Mouse (Mus musculus) myocyte (in vitro differentiated cells): ENCODE results near the gene Tmf1. TPM values are rescaled to one million over a fixed set of nuclear protein-coding genes. Genes with fewer than 3 reads are reported as not detected.

ENCODE experiments used
- H3K27me3 ChIP-seq: one replicate; pipeline ENCODE4 v1.6.1; 2011; ENCODE audit not compliant: control insufficient read depth, insufficient read depth, insufficient read length
- H3K36me3 ChIP-seq: one replicate; pipeline ENCODE4 v1.6.1; 2011; ENCODE audit not compliant: control insufficient read depth, insufficient read depth
- H3K4me2 ChIP-seq: one replicate; pipeline ENCODE4 v1.6.1; 2011; ENCODE audit warnings: low read depth, control low read depth
- H3K4me3 ChIP-seq: one replicate; pipeline ENCODE4 v1.5.1; 2011; ENCODE audit warnings: mild to moderate bottlenecking, control low read depth, moderate library complexity
- H3K79me2 ChIP-seq: one replicate; pipeline ENCODE4 v1.6.1; 2011; ENCODE audit not compliant: control insufficient read depth, insufficient read depth
- H3ac ChIP-seq: one replicate; pipeline ENCODE4 v1.6.1; 2011; ENCODE audit not compliant: control insufficient read depth, insufficient read length
- CEBPB ChIP-seq: IDR thresholded peaks from 2 replicates; pipeline ENCODE4 v1.6.1; 2011; ENCODE audit warnings: mild to moderate bottlenecking, moderate library complexity; ENCODE audit not compliant: poor library complexity, insufficient read depth, severe bottlenecking
- E2F4 ChIP-seq: IDR thresholded peaks from one replicate; pipeline ENCODE4 v1.6.1; 2011; ENCODE audit warnings: mild to moderate bottlenecking, control low read depth, moderate library complexity; ENCODE audit not compliant: insufficient read depth
- MAX ChIP-seq: IDR thresholded peaks from one replicate; pipeline ENCODE4 v1.6.1; 2011; ENCODE audit warnings: low read depth, mild to moderate bottlenecking, control low read depth
- MYOD1 ChIP-seq, 3 experiments: IDR thresholded peaks; one replicate each; pipeline ENCODE4 v1.6.1; 2011; ENCODE audit warnings: control low read depth in 2 of 3, low read depth in 2 of 3, mild to moderate bottlenecking in 2 of 3, moderate library complexity in 1 of 3; ENCODE audit not compliant: insufficient read length in 2 of 3, control insufficient read depth in 1 of 3
- MYOG ChIP-seq, 3 experiments: IDR thresholded peaks; one replicate each; pipeline ENCODE4 v1.6.1; 2011; ENCODE audit warnings: control low read depth in 2 of 3, low read depth in 2 of 3, mild to moderate bottlenecking in 2 of 3; ENCODE audit not compliant: insufficient read length in 2 of 3, control insufficient read depth in 1 of 3, insufficient read depth in 1 of 3
- POLR2A ChIP-seq: IDR thresholded peaks from one replicate; pipeline ENCODE4 v1.6.1; 2011; ENCODE audit warnings: low read depth, mild to moderate bottlenecking, control low read depth, moderate library complexity; ENCODE audit not compliant: insufficient read length
- POLR2AphosphoS2 ChIP-seq: IDR thresholded peaks from one replicate; pipeline ENCODE4 v1.6.1; 2011; ENCODE audit warnings: low read depth, control low read depth; ENCODE audit not compliant: insufficient read length
- REST ChIP-seq: IDR thresholded peaks from one replicate; pipeline ENCODE4 v1.6.1; 2011; ENCODE audit warnings: mild to moderate bottlenecking, control low read depth, moderate library complexity; ENCODE audit not compliant: insufficient read depth, insufficient read length
- SRF ChIP-seq: IDR thresholded peaks from one replicate; pipeline ENCODE4 v1.6.1; 2011; ENCODE audit warnings: low read depth; ENCODE audit not compliant: control insufficient read depth, insufficient read length
- TCF12 ChIP-seq: IDR thresholded peaks from one replicate; pipeline ENCODE4 v1.6.1; 2011; ENCODE audit warnings: mild to moderate bottlenecking, control low read depth; ENCODE audit not compliant: poor library complexity, insufficient read depth, severe bottlenecking
- TCF3 ChIP-seq: IDR thresholded peaks from one replicate; pipeline ENCODE4 v1.6.1; 2011; ENCODE audit warnings: low read depth, control low read depth; ENCODE audit not compliant: insufficient read length
- USF1 ChIP-seq: IDR thresholded peaks from one replicate; pipeline ENCODE4 v1.6.1; 2011; ENCODE audit warnings: low read depth, mild to moderate bottlenecking, control low read depth, moderate library complexity
- polyA plus RNA-seq: library from polyadenylated mRNA; unstranded; fragments of >200 nt; fragmentation: generic; extraction: Trizol; gene quantifications from one replicate; pipeline ENCODE4 v1.2.1, GENCODE M21; 2012; ENCODE audit warnings: missing spikeins

Tmf1 gene
- polyA plus RNA-seq, result 11.7 TPM

DNA sequence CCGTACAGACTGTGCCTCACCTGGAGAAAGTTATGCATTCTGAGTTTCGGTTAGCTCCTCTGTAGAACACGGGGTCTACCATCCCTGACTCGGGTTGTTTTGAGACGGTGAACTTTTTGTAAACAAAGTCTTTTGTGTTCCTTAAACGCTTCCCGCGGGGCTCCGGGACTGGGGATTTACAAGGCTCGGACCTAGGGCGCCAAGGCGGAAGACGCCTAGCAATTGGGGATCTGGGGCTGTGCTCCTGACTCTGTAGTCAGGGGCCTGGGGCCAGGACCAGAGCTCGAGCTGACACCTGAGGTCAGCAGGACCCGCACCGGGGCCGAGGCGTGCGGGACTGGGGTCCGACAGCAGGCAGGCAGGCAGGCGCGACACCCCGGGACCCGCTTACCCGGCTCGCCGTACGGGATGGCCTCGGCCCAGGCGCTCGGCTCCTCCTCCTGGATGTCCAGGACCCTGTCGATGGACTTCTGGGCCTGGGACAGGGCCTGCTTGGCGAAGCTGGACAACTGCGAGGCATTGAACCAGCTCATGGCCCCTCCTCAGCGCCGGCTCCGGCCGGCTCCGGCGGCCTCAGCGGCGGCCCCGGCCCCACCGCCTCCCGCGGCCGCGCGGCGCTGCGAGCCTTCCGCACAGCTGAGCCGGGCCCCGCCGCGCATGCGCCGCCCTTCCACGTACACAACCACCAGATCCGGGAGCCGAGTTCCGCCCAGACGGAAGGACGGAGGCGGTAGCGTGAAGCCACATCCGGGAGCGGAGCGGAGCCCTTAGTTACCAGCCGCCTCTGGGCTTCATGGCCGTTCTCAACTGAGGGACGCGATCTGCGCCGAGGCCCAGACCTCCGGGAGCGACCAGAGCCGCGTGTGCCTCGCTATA lies at the start of gene Tmf1:
Gene Tmf1, minus strand, starts transcription at position 632 of the 876 bp plus-strand sequence.
- peak within 1 kb of the TSS; percentile 62 for H3ac ChIP-seq
- peak within 1 kb of the TSS; percentile 79 for H3K4me3 ChIP-seq
- H3K36me3 ChIP-seq, result peaks cover 31% of the 10 kb centered on the region
- TF ChIP-seq TCF12, result no peak
- peak; percentile 88 for TF ChIP-seq POLR2AphosphoS2
- peak; percentile 81 for TF ChIP-seq POLR2A
- TF ChIP-seq MYOD1 (IDR thresholded peaks at IDR 0.05; ENCODE audit: control insufficient read depth in 1 of 3, insufficient read length in 2 of 3, low read depth in 2 of 3), result peak in 2 of 3 experiments; percentile 2 to 41
- TF ChIP-seq MYOG (IDR thresholded peaks at IDR 0.05; ENCODE audit: control insufficient read depth in 1 of 3, insufficient read depth in 1 of 3, insufficient read length in 2 of 3, low read depth in 2 of 3), result peak in 1 of 3 experiments; percentile 42
- no peaks in the 10 kb centered on the region for H3K27me3 ChIP-seq
- peaks cover 48% of the 10 kb centered on the region for H3K79me2 ChIP-seq
- H3K4me2 ChIP-seq, result peak within 1 kb of the TSS; percentile 78

DNA sequence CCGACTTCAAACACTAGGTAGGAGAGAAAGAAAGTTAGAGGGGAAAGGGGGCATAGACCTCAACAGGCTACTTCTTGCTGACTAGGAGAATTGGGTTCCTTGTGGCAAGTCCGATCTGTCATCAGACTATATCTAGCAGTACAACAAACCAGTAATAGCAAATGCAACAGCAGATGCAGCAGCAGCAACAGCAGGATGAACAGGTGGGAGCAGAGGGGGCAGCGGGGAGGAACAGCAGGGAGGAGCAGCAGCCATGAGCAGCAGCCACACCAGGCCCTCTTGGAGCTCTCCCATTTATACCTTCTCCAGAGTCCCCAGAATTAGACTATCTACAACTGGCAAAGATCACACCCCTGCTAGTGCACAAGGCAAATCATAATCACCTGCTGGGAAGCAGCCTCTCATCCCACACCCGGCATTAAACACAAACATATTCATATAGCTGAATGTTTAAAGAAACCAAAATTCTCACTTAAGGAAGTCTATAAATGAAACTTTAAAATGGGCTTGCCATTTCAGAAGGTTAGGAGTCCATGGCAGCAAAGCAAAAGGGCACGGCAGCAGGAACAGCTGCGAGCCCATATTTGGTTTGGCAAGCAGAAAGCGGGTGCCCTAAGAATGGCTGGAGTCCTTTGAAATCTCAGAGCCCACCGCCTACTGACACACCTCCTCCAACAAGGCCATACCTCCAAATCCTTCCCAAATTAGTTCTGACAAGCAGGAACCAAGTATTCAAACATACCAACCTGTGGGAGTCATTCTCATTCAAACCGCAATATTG lies 48.3 kb upstream of the Tmf1 start:
- Histone ChIP-seq H3K36me3 (peaks cover 51% of the 10 kb centered on the region), H3K4me3 (no peak overlapping the region), H3K4me2 (no peak overlapping the region), H3K79me2 (peaks cover 62% of the 10 kb centered on the region), H3K27me3 (no peaks in the 10 kb centered on the region), H3ac (no peak overlapping the region)
- TF ChIP-seq POLR2A, result peak; percentile 26
- no peak for TF ChIP-seq MAX
- no peak for TF ChIP-seq REST
- peak; percentile 97 for TF ChIP-seq TCF3
- TF ChIP-seq POLR2AphosphoS2, result peak; percentile 19
- TF ChIP-seq SRF, result no peak
- TF ChIP-seq USF1, result no peak
- no peak for TF ChIP-seq E2F4
- TF ChIP-seq MYOD1 (IDR thresholded peaks at IDR 0.05; ENCODE audit: control insufficient read depth in 1 of 3, insufficient read length in 2 of 3, low read depth in 2 of 3), result peak; percentile 95 to 99 (median 97)
- TF ChIP-seq MYOG (IDR thresholded peaks at IDR 0.05; ENCODE audit: control insufficient read depth in 1 of 3, insufficient read depth in 1 of 3, insufficient read length in 2 of 3, low read depth in 2 of 3), result peak; percentile 94 to 99 (median 98)
- TF ChIP-seq TCF12, result peak; percentile 94
- TF ChIP-seq CEBPB, result no peak

DNA sequence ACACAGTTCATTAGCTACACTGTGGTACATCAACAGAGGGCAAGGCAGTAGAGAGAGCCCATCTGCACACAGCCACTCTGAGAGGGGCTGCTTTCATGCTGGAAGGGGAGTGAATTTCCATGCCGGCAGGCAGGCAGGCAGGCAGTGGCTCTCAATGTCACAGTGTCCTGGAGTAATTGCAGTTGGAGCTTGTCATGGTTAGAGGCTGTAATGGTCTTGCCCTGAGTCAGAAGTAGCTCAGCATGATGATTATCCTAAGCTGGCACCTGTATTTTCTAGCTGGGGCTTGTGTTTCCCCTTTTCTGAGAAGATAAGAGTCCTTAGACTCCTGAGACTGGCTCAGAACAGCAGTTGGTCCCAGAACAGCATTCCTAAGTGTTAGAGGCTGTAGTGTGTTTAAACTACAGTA lies 47.2 kb upstream of the Tmf1 start:
- peaks cover 40% of the 10 kb centered on the region for H3K36me3 ChIP-seq
- peaks cover 62% of the 10 kb centered on the region for H3K79me2 ChIP-seq
- no peak for TF ChIP-seq CEBPB
- peak; percentile 25 for TF ChIP-seq POLR2A
- TF ChIP-seq POLR2AphosphoS2, result peak; percentile 15
- peak overlapping the region; percentile 31 for H3K4me2 ChIP-seq
- H3K4me3 ChIP-seq, result no peak overlapping the region
- H3K27me3 ChIP-seq, result no peaks in the 10 kb centered on the region
- H3ac ChIP-seq, result no peak overlapping the region

DNA sequence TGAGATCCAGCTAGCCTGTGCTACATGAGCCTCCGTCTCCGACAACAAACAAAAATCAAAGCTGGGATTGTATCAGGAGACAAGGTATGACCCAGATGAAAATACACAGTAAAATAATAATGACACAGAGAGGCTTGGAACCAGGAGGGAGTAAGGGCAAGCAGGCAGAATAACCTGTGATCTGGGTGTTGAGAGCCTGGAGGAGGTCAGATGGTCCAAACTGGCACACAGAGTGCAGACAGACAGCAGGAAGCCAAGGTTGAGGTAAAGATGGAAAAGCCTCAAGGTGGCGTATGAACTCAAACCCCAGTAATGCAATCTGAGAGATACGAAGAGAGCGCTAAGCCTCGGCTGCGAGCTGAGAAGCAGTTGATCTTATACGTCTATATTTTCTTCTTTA lies 45.6 kb upstream of the Tmf1 start:
- peaks cover 24% of the 10 kb centered on the region for H3K36me3 ChIP-seq
- H3K4me3 ChIP-seq, result no peak overlapping the region

DNA sequence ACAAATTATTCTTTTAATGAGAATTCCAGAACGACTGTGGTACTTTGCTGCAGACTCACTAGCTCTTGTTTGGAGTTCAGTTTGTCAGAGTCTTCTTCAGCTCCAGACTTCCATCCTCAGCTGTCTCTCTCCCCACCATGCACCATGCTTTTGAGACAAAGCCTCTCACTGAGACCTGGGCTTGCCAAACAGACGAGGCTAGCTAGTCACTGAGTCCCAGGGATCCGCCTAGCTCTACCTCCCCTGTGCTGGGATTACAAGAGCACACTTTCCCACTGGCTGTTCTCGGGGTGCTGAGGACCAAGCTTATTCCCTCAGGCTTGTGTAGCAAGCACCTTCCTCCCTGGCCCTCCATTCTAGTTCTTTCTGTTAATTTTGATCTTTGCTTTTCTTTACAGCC lies 44.6 kb upstream of the Tmf1 start:
- peaks cover 22% of the 10 kb centered on the region for H3K36me3 ChIP-seq
- TF ChIP-seq E2F4 (no peak), POLR2AphosphoS2 (peak; percentile 60)
- peak overlapping the region; percentile 68 for H3K4me2 ChIP-seq
- H3ac ChIP-seq, result no peak overlapping the region
- H3K4me3 ChIP-seq, result no peak overlapping the region
- H3K79me2 ChIP-seq, result peaks cover 69% of the 10 kb centered on the region
- no peaks in the 10 kb centered on the region for H3K27me3 ChIP-seq

More for the DNA sequence above, 45.6 kb upstream of the Tmf1 start:
- H3K27me3 ChIP-seq, result no peaks in the 10 kb centered on the region
- TF ChIP-seq CEBPB (no peak), E2F4 (no peak)
- peaks cover 69% of the 10 kb centered on the region for H3K79me2 ChIP-seq
- H3ac ChIP-seq, result no peak overlapping the region
- peak overlapping the region; percentile 68 for H3K4me2 ChIP-seq
